Comparison of ENCODE assay signal across 12 mouse cellular contexts in genomic region chr4:104153637-104154036, GRCm38 (mm10).
"Had no signal": no experiment of that assay in that cellular context is flagged by ENCODE, and none has a peak within 500 bp of the region (broad histone marks: within the 10 kb centered on the region; RNA-seq: fewer than 3 reads in every experiment).

No protein-coding gene starts in this region.

- DNase-seq: retina, postnatal 1 day; right cerebral cortex, adult 18-20 months; right cerebral cortex, postnatal 14 days; right cerebral cortex, postnatal 25 days; right cerebral cortex, postnatal 4 days; spleen, adult 18-20 months; thymus, adult 18-20 months; thymus, adult 2 months; thymus, postnatal 14 days; thymus, postnatal 25 days; thymus, postnatal 36 days; thymus, postnatal 4 days had no signal
